Mouse (Mus musculus) frontal cortex, adult (tissue): ENCODE data around the gene Synj1.

Source experiments
- ATAC-seq: cut with Nextera tagmentation; 2 replicates; pipeline ENCODE4 v1.9.2; 2017; ENCODE audit warnings: mild to moderate bottlenecking, moderate library complexity, mixed read lengths; ENCODE audit not compliant: low TSS enrichment

Gene Synj1

DNA sequence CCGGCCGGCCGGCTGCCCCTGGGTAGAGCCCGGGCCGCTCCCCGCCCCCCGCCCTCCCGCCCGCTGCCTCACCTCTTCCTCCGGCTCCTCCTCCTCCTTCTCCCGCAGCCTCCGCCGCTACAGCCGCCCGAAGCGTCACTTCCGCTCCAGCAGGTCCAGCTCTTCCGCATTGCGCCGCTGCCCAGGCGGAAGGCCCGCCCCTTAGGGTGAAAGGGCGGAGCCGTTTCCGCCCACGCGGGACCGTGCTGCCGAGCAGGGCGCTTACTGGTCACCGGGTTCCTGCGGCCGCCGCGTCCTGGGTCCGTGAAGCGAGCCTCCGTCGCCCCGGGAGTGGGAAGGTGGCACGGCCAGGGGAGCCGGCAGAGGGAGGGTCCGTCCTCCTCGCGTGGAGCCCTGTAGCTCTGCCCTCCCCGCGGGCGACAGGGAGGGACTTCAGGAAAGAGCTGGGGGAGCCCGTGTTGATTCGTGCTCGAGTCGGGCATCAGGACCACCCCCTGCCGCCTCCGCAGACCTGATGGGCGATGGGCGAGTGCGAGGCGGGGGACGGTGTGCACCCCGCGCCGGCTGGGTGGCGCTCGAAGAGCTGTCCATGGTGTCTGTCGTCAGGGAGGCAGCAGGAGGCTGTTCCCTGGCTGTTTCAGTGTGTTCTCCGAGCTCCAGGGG is at the start of gene Synj1:
Gene Synj1, minus strand, starts transcription at position 288 of the 663 bp plus-strand sequence.
- peak; percentile 86 for ATAC-seq

DNA sequence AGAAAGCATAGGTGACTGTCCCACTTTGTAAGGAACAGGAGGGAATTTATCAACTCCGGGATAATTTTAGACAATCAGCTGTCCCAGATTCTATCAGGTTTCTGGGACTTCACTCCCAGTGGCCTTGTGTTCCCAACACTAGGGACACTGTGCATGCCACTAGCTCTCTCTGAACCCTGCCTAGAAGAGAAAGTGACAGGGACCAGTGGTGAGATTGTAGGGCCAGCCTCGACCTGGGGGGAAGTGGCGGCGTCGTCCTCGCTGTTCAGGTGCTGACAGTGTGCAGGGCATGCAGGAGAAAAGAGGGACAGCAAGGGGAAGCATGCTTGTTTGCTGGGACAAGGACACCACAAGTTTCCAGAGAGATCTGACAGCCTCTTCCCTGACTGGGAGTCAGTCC is 46.6 kb upstream of the Synj1 start:
- ATAC-seq, result no peak

DNA sequence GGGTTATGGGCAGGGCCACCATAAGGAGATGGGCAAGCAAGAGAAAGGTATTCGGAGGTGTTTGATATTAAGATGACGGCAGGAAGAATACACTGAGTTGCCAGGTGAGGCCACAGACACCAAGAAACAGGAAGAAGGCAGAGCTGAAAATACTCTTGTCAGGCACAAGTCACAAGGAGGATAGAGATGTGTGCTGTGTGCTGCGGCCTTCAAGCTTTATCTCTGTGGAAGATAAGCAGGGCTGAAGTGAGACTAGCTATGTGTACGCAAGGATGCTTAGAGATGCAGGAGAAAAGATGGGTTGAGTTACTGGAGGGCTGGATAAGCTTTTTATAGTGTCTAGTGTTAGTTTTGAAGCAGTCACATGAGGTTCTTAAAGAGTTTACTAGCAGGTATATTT is 46.2 kb upstream of the Synj1 start:
- no peak for ATAC-seq

DNA sequence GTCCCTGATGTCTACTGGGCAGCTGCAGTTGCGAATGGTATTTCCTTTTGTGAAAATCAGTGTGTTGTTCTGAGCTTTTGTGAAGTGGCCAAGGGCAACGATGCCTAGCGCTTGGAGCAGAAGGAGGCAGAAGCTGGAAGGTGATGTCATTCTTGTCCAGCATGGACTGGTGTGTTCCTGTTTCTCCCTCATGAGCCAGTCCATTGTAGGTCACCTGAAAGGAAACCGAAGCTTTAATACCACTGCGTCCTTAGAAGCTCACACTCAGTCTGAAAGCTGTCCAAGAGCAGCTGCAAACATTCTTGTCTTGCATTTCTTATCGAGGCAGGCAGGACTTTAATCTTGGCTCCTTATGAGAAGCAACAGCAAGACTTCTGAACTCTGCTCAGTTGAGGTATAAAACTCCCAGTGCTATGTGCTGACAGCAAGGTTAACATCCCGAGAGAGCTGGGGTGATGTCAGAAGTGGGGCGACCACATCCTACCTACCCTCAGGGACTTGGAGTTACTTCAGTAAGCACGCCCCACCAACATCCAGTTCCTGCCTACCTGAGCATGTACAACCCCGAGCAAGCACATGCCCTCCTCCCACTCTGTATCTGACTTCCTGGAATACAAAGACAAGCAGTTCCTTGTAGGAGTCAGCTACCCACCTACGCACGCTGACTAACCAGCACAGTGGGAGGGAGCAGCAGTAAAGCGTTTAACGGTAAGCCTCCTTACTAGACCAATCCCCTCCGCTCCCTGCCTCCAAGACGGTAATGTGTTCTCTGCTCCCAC is 45.1 kb upstream of the Synj1 start:
- peak; percentile 92 for ATAC-seq

DNA sequence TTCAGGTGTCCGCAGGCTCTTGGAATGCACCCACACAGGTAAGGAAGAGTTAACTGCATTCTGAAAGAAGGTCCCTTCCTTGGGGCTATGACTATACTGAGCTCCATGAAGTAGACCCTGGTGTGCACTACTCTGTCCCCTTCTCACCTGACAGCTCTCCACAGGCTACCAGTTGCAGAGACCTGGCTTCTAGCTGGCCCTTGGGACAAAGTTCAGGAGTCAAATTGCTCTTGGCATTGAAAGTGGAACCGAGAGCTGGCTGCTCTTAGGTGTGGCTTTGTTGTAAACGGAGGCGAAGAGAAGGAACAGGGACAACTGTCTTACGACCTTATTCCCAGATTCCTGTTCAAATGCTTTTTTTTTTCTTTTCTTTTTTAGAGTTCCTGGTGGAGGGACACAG is 44.0 kb upstream of the Synj1 start:
- no peak for ATAC-seq

DNA sequence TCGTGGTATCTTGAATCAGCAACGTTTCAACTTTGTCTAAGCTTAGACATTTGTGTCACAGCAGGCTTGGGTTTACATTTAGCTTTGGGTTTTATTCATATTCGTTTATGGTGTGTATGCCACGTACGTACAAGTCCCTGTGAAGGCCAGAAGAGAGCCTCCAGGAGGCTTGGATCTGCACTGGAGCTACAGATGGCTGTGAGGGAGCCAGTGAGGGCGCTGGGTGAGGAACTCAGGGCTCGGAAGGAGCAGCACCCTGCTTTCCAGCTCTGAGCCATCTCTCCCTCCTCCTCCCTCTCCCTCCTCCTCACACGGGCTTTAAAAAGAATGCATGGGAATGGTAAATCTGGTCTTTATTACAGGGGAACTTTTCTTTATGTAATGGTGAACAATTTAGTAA is 42.5 kb upstream of the Synj1 start:
- peak; percentile 13; the same call in 1 of the 2 replicates for ATAC-seq

DNA sequence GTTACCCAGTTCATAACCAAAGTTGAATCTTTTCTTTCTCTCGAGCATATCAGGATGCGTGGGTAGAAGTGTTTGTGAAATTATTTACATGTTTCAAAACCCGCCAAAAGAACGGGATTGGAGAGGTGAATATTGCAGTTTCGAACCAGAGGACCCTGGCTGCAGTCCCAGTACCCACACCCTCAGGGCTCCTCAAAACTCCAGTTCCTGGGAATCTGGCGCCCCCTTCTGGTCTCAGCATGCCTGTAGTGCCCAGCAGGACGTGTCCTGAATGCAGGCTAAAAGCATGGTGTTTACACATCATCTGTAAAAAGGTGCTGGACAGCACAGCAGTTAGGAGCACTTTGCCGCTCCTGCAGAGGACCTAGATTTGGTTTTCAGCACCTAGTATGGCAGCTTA is 34.4 kb upstream of the Synj1 start:
- no peak for ATAC-seq

DNA sequence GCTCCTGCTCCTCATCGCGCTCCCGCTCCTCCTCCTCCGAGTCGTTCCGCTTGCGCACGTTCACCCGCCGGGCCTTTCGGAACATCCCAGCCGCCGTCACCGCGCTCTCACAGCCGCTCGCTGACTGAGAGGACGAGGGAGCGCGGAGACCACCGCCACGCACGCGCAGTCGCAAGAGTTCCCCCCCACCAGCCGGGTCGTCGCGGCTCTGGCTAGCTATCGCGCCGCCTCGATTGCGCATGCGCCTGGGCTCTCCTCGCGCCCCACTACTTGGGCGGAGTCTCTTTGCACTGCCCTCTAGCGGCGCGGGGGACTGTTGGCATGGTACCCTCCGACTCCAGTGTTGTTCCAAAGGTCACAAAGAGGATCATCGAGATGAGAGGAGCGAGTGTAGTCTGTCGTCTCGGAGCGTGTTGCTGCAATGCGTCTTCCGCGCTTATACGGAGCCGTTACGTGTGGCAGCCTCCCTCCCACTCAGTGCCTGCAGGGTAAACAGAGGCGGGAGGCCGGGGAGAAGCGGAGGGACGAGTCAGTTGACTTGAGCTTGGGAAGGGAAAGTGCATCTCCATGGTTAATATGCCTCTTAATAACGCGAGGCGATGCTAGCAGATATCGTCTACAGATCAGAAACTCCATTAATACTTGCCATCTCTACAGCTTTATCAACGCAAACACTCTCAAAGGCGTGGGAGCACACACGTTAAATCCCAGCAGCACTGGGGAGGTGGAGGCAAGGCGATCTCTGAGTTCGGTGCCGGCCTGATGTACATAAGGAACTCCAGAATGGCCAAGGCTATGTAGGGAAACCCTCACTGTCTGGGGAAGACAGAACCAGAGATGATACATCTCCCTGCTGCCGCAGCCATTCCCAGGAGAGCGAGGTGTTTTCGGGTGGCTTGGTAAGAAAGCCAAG is 33.4 kb upstream of the Synj1 start, which contains the start of gene Paxbp1:
Gene Paxbp1, minus strand, starts transcription at position 274 of the 913 bp plus-strand sequence.
- peak; percentile 88 for ATAC-seq

DNA sequence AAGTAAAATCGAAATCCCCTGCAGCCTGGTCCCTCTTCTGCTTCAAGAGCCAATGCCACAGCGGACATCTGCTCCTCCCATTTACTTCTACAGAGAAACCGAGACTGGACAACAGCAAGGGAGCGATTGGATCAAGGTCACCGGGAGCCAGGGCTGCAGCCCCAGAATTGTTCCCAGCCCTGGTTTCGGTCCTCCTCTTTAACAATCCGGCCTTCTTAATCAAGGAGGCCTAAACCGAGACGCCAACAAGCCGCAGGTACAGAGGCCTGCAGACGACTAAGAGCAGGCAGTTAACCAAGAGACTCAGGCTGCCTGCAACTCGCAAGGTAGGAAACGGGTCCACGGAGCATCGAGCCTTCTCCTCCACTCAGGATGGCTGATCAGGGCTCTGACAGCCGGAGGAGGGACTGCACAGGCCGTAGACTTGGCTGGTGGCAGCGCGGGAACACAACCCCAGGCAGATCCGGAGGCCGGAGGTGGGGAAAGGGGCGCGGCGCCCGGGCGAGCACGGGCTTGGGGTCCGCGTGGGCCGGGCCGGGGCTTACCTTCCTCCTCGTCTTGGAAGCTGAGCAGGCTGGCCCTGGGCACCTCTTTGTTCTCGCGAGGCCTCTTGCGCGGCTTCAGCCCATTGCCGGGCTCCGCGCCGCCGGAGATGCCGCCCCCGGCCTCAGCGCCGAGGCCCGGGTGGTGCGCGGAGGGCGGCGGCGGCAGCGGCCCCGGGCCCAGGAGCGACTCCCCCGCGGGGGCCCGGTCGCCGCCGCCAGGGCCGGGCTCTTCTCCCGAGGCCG is 32.5 kb upstream of the Synj1 start:
- ATAC-seq, result peak; percentile 60

DNA sequence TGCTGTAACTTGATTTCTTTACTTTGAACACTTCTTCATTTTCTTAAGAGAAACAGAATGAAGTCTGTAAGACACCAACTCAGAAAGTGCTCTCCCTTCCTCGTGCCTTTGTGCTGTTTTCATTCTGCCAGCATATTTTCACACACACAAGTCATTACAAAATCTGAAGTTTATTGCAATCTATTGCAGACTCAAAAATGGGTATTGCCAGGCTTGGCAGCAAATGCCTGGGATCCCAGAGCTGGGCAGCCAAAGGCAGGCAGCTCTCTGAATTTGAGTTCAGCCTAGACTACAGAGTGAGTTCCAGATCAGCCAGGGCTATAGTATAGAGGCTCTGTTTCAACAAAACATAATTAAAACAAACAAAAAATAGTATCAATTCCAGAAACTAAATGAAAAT is 31.5 kb upstream of the Synj1 start:
- no peak for ATAC-seq

DNA sequence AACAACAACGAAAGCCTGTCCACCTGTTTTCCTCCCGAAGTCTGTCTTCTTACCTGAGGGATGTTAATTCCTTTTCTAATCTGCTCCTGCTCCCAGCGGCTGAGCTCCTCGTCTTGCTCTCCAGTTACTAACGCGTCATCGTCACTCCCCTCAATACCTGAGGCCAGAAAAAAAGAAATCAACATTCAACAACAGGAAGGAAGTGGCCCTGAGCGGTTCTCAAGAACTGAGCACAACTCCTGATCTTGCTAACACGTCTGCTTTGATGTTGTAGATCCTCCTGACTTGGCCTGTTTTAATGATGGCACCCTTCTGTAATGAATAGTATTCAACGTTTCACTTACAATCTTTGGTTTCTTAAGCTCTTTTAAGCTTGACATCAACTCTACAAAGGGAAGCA is 24.8 kb upstream of the Synj1 start:
- no peak for ATAC-seq

DNA sequence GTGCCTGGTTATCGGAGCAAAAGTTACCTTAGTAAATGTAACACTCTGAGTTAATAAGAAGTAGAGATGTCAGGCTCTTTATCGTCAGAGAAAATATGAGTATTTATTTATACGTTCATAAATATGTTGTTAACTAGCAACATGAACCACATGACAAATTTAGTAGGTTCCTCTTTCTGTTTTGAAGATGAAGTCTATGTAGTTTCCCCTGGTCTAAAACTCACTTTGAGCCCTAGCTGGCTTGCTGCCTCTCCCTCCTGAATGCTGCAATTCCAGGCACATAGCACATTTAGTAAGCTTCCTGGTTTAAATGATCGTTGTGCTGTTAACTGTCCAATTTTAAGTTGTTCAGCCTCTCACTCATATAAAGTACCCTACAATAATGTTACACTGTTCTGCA is 19.6 kb upstream of the Synj1 start:
- no peak for ATAC-seq

DNA sequence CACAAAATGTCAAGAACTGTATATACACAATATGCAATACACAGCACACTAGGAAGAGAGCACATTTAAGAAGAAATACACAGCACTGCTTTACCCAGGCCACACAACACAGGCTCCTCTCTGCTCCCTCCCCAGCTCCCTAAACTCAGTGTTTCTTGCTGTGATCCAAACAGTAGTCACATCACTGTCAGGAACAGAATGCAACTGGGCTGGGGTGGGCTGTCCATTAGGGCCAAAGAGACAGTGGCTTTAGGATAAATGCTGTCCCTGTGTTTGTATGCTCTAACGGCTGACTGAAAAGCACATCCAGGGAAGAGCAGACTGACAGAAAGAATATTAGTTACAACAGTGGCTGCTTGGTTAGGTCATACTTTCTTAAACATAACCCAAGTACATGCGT is 18.8 kb upstream of the Synj1 start:
- no peak for ATAC-seq

DNA sequence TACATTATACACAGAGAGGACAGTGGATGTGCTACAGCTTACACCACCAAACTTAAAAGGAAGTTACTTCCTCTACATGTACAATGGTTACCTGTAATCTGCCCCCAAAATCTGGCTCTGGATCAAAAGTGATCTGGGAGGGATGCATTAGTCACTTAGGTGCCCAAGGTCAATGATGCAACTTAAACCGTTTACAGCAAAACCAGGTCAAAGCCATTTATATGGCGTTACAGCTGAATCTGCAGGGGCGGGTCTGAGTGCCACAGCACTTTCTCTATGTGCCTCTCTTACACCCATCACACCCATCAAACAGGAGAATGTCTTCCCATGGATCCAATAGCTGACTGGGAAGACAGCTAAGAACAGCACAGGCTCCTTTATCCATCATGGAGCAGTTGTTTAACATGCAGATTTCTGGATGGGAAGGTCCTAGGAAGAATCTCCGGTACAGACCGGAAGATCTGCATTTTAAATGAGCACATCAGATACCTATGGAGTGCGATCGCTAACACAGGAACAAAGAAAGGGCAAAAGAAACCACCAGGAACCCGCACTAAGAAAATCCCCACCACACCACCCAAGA is 18.1 kb upstream of the Synj1 start:
- no peak for ATAC-seq

DNA sequence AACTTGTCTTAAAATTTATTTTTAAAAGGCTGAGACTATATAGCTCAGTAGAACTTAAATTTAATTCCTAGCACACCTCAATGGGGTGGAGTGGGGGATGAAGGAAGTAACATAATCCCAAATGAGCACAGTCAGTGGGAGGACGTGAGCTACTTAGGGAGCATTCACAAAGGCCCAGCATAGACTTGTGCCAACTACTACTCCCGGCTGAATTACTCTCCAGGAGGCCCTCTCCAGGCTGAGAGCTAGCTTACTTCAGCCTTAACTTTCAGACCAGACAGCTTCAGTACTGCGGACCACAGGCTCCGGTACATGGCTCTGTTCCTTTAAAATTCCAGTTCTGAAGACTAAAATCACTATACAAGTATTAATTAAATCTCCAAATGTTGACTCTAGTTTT is 15.2 kb upstream of the Synj1 start:
- peak; percentile 78 for ATAC-seq

DNA sequence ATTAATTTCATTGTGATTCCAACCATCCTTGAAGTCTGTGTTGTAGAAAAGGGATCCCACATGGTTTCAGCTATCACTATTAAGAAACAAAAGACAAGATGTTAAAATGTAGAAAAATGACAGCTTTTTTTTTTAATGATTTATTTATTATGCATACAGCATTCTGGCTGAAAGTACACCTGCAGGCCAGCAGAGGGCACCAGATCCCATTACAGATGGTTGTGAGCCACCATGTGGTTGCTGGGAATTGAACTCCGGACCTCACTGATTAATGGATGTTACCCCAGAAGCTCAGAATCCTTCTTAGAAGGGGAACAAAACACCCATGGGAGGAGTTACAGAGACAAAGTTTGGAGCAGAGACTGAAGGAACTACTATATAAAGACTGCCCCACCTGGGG is 12.3 kb upstream of the Synj1 start:
- ATAC-seq, result no peak

DNA sequence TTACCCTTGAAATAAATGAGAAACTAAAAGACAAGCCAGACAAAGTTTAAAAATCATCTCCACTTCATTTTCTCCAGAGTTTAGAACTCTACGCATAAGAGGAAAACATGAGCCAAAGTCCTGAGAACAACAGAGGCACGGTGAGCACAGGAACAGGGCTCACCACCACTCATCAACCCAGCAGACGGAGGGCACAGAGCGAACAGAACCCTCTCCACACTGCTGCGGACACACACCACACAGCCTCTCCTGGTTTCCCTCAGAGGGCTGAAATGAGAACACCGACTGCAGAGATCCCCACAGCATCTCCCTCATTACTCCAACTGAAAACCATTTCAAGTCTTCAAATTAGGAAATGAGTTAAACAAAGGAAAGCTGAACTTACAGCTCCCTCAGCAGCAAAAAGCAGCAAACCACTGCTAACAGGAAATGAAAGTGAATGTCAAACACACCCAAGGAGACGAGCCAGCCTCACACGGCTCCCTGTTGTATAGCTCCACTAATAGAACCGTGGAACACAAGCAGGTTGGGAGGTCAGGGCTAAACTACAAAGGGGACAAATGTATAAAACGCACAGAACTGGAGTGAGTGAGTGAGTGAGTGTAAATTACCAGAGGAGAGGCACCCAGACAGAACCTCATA is 9.9 kb upstream of the Synj1 start:
- ATAC-seq, result no peak

DNA sequence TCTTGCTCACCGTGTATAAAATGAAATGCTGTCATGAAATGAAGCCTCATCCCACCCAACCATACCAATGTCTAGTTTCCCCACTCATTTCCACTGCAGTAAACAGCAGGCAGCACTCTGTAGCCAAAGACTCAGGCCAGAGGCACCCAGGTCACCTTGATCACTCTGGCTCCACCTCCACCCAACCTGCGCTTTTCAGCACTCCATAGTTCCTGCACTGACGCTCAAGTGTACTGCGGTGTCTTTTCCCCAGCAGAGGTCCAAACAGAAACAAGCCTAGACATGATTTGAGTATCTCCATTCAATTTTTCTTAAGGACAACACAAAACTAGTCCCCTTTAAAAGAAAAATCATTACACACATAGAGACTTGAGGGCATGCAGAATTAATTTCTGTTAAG is 8.4 kb upstream of the Synj1 start:
- ATAC-seq, result no peak

DNA sequence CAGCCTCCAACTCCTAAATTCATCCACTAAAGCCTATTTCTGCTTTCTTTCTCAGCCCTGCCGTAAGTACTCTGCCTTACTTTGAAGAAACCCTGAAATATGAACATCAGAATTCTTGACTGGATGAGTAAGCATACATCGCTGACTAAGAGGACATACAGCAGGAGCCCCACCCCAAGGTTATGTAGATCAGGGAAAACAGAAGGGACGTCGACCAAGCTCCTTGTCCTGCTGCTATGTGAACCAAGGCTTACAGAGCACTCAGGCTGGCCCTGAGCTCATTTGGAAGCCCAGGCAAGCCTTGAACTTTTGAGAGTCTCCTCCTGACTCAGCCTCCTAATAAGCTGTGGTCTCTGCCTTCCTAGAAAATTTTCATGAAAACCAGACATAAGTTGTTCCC is 4.7 kb upstream of the Synj1 start:
- ATAC-seq, result no peak

DNA sequence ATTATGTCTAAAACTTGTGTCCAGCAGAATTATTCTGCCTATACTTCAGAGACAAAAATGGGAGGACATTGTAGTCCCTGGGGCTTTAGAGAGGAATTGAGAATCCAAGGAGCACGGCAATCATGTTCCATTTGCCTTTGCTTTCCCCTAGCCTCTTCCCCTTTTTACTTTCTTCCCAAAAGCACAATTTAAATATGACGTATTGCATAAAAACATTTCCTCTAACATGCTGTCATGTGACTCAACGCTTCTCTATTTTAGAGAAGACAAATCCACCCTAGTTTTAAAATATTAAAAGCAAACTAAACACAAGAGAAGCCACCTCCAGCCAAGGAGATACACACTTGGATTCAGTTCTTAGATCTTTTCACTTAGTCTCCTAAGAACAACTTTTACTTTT is 739 bp upstream of the Synj1 start:
- peak; percentile 4; the same call in 1 of the 2 replicates for ATAC-seq

DNA sequence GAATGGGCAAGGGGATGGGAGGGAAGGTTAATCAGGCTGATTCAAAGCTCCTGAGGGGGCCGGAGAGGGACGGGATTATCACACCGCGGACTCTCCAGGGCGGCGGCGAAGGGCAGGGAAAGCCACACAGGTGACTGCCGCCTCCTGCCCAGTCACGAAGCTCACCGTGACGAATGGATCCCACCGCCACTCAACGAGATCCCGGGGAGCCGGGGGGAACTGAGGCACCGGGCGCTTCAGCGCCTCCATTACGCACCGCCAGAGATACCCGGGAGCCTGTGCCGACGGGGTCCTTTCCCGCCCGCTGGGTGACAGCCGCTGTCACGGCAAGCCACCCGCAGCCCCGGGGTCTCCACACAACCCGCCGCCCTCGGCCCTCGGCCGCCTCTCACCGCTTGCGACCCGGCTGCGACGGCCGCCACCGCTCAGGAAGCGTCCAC is 507 bp downstream of the Synj1 start:
- peak; percentile 10 for ATAC-seq
